Mouse (Mus musculus): ENCODE measurements at regions not wholly inside any gene's neighbourhood (a gene's known extent, or its start where the extent isn't known, plus 50 kb on each side); places are given as distances from the start of the nearest gene placed in this dataset.

DNA sequence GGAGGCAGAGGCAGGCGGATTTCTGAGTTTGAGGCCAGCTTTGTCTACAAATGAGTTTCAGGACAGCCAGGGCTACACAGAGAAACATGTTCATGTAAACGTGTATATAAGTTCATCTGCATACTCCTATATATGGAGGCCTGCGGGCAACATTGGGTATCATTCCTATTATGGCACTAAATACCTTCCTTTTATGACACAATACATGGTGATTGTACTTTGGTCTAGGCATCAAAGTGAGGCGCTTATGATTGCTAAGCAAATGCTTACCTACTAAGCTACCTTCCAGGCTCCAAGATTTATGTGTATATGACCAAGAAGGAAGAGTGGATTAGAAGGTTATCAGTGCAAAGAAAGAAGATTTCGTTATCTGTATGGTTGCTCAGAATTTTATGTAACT, 207.1 kb downstream of the 4933402N22Rik start:
- no peak for TF ChIP-seq CTCF (IDR thresholded peaks at IDR 0.05)
- Histone ChIP-seq H3K4me3 (no peak overlapping the region), H3K27ac (no peak overlapping the region)
- intact Hi-C loops (cut with DNase I) = no loop called here
- no peak for DNase-seq (ENCODE audit: extremely low spot score in 1 of 2, low spot score in 2 of 2)

GRCm38 (mm10) chr5:12127484-12128265, 209.8 kb downstream of the 4933402N22Rik start:
- intact Hi-C loops (cut with DNase I) = no loop called here
- Histone ChIP-seq H3K4me3 (no peak overlapping the region), H3K27ac (no peak overlapping the region)
- TF ChIP-seq CTCF (IDR thresholded peaks at IDR 0.05) = no peak
- no peak for DNase-seq (ENCODE audit: extremely low spot score in 1 of 2, low spot score in 2 of 2)

DNA sequence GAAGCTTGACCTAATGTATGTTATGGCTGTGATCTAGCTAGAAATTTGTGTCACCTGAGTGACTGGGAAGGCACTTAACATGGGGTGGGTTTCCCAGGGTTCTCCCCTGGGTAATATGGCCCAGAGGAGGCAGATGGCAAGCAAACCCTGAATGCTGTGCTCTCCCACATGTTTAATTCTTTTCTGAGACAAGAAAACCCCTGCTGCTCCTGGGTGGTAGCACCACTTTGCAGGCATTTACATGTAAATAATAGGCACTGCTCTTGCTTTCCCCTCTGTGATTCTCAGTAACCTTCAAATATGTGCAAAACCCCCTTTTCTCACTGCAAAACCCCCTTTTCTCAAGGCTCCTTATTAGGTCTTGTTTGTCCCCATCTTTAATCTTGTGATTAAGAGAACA, 221.1 kb downstream of the 4933402N22Rik start:
- Histone ChIP-seq H3K4me3 (no peak overlapping the region), H3K27ac (no peak overlapping the region)
- intact Hi-C loops (cut with DNase I) = no loop called here
- TF ChIP-seq CTCF (IDR thresholded peaks at IDR 0.05) = no peak
- no peak for DNase-seq (ENCODE audit: extremely low spot score in 1 of 2, low spot score in 2 of 2)

DNA sequence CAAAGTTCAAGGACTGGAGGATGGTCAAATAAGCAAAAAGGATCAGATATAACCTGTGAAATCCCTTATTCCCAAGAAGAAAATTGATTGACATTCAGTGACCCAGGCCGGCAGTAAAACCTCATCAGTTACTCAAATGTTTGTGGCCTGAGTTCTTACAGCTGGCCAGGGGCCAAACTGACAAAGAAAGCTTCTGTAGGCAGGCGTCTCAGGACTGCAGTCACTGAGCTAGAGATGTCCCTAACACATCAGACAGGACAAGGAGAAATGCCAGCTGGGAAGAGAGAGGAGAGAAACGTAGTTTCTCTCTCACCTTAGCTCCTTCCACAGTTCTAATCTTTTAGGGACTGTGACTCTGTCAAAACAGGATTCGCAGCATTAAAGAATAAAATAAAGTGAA, 229.9 kb upstream of the Sema3d start:
- intact Hi-C loops (cut with DNase I) = no loop called here
- Histone ChIP-seq H3K4me3 (no peak overlapping the region), H3K27ac (no peak overlapping the region)
- DNase-seq (ENCODE audit: extremely low spot score in 1 of 2, low spot score in 2 of 2) = no peak
- no peak for TF ChIP-seq CTCF (IDR thresholded peaks at IDR 0.05)

- Histone ChIP-seq H3K4me3 (no peak overlapping the region), H3K27ac (no peak overlapping the region)
- TF ChIP-seq CTCF (IDR thresholded peaks at IDR 0.05) = no peak
- no peak for DNase-seq (ENCODE audit: extremely low spot score in 1 of 2, low spot score in 2 of 2)
- intact Hi-C loops (cut with DNase I) = no loop called here
Measured at GRCm38 (mm10) chr5:12154551-12155091, 228.6 kb upstream of the Sema3d start.

DNA sequence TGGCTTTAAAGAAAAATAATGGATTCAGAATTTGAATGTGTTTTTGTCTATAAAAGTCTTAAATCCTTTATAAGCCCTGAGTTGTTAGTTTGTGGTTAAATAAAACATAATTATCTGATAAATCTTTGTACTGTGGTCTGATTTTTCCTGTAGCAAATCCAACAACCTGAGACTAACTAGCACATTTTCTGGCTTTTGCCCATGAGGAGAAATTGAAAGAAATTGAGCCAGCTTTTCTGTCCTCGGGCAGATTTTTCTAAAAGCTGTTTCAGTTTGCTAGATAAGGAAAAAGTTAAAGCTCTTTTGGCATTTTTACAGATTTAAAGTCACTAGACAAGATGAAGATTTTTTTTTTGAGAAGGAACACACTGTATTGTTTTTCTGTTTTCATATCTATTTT, 191.5 kb upstream of the Sema3d start:
- Histone ChIP-seq H3K4me3 (no peak overlapping the region), H3K27ac (no peak overlapping the region)
- intact Hi-C loops (cut with DNase I) = no loop called here
- no peak for DNase-seq (ENCODE audit: extremely low spot score in 1 of 2, low spot score in 2 of 2)
- no peak for TF ChIP-seq CTCF (IDR thresholded peaks at IDR 0.05)

DNA sequence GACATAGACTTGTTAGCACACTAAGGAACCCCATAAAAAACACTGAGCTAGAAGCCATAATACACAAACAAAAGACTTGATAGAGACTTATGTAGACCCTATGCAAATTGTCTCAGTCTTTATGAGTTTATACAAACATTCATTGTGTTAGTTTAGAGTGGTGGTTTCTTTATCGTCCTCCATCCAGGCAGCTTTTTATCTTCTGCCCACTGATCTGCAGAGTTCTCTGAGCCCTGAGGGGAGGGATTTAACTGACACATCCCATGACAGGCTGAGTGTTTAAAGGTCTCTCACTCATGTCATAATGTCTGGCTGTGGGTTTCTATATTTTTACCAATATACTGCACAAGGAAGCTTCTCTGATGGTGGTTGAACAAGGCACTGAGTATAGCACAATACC, 175.7 kb upstream of the Sema3d start:
- DNase-seq (ENCODE audit: extremely low spot score in 1 of 2, low spot score in 2 of 2) = no peak
- no peak for TF ChIP-seq CTCF (IDR thresholded peaks at IDR 0.05)

GRCm38 (mm10) chr5:12209631-12210030, 173.6 kb upstream of the Sema3d start:
- DNase-seq (ENCODE audit: extremely low spot score in 1 of 2, low spot score in 2 of 2) = no peak
- intact Hi-C loops (cut with DNase I) = no loop called here
- no peak overlapping the region for H3K27ac ChIP-seq
- no peak overlapping the region for H3K4me3 ChIP-seq
- no peak for TF ChIP-seq CTCF (IDR thresholded peaks at IDR 0.05)

More for the DNA sequence above, 175.7 kb upstream of the Sema3d start:
- Histone ChIP-seq H3K27ac (no peak overlapping the region), H3K4me3 (no peak overlapping the region)
- intact Hi-C loops (cut with DNase I) = no loop called here

- no peak for TF ChIP-seq CTCF (IDR thresholded peaks at IDR 0.05)
Measured at GRCm38 (mm10) chr5:12213448-12213847, 169.7 kb upstream of the Sema3d start.

DNA sequence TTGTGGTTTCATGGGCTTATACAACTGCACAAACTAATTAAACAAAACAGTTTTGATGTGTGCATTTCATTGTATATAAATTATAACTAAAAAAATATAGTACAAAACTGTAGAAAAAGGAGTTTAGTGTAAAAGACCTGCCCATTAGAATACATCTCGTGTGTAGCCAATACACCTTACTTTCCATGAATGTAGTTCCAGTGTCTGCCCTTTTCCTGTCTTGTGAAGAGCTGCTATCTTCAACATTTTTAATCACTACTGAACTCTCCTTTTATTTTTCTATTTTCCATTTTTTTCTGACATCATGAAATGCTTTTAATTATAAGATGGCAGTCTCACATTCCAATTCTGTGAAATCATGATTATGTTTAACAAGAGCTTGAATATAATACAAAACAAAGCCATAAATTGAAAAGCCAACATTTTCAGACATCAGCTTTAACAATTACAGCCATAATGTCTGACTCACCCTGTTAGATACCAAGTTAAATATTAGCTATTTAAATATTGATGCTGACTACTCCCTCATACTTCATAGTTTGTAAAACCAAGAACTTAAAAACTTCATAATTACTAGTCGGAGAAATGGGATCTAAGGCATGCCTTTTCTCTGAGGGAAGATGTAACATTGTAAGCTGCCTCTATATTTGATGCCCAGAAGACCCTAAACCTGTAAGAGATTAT, 163.6 kb upstream of the Sema3d start:
- TF ChIP-seq CTCF (IDR thresholded peaks at IDR 0.05) = no peak
- DNase-seq (ENCODE audit: extremely low spot score in 1 of 2, low spot score in 2 of 2) = no peak
- H3K27ac ChIP-seq = no peak overlapping the region
- H3K4me3 ChIP-seq = no peak overlapping the region
- intact Hi-C loops (cut with DNase I) = no loop called here

More at GRCm38 (mm10) chr5:12213448-12213847, 169.7 kb upstream of the Sema3d start:
- no peak for DNase-seq (ENCODE audit: extremely low spot score in 1 of 2, low spot score in 2 of 2)
- H3K27ac ChIP-seq = no peak overlapping the region
- no peak overlapping the region for H3K4me3 ChIP-seq
- intact Hi-C loops (cut with DNase I) = no loop called here

DNA sequence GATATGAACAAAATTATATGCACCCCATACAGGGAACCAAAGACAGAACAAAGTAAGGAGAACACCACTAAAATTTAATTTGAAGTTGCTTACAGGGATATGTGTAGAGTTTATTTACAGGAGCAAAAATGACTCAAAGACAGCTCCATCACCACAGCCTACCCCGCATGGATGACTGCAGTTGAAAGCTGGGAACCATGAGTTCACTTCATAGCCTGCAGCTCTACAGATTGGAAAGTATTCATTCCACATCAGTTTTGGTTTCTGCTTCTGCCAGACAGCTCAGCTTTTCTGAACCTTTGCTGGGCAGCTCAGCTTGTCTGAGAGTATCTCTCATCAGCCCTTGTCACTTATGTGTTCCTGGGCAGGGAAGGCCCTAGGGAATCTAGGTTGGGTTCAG, 160.6 kb upstream of the Sema3d start:
- intact Hi-C loops (cut with DNase I) = no loop called here
- H3K27ac ChIP-seq = no peak overlapping the region
- TF ChIP-seq CTCF (IDR thresholded peaks at IDR 0.05) = no peak
- no peak overlapping the region for H3K4me3 ChIP-seq
- DNase-seq (ENCODE audit: extremely low spot score in 1 of 2, low spot score in 2 of 2) = no peak

DNA sequence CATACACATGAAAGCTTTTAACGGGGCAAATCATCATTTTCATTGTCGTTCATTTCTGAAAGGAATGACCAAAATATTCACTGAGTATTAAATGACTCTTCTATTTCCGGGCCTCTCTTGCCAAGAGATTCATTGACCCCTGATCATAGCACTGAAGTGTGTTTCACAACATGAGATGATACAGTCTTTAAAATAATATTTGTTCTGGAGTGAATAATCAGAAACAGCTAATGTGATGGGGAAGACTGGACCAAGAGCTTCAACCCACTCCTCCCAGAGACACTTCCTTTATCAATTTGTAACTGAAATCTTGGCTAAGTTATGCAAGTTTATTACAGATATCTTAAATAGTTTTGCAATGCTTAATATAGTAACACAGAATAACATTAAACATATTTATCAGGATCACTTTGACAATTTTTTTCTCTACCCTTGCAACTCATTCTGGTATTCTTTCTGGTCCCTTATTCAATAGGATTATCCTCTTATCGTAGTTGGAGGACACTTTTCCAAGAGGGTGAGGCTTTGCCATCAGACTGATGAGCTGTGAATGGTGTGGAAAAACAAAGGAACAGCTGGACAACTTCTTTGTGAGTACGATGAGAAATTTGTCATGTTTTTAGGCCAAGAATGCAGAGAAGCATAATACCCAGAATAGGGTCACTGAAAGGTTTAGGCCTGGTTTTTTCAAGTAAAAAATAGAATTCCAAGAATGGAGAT, 149.6 kb upstream of the Sema3d start:
- no peak overlapping the region for H3K4me3 ChIP-seq
- DNase-seq (ENCODE audit: extremely low spot score in 1 of 2, low spot score in 2 of 2) = no peak
- no peak for TF ChIP-seq CTCF (IDR thresholded peaks at IDR 0.05)
- no peak overlapping the region for H3K27ac ChIP-seq
- intact Hi-C loops (cut with DNase I) = no loop called here

Measured in left cerebral cortex, adult 2 months (tissue).